Mouse (Mus musculus) forebrain, embryonic 14.5 days (tissue): ENCODE data around the gene Trim25. TPM values are rescaled to one million over a fixed set of nuclear protein-coding genes. Genes with fewer than 3 reads are reported as not detected.
"Not testable (repeated sequence)": the region's sequence is repeated elsewhere in the genome, so short reads cannot be mapped to it uniquely, and the experiment has no call there.

ENCODE experiments used
- ATAC-seq: fragments of 200-750 bp; cut with Nextera tagmentation; 2 replicates; pipeline ENCODE4 v1.8.0; 2017; ENCODE audit warnings: mild to moderate bottlenecking, moderate library complexity
- DNase-seq: peaks from one replicate; pipeline ENCODE4 v3.0.0-alpha.2; 2015; ENCODE audit warnings: low spot score
- H3K27ac ChIP-seq: fragments of 300-500 bp; sonication (generic); 2 replicates; pipeline ENCODE4 v1.5.1; 2014; ENCODE audit warnings: low read depth, mild to moderate bottlenecking, control low read depth, low read length, moderate library complexity
- H3K27me3 ChIP-seq: fragments of 300-500 bp; sonication (generic); replicated peaks from 2 replicates; pipeline ENCODE4 v1.6.1; 2014; ENCODE audit warnings: low read length, control low read depth, mixed read lengths; ENCODE audit not compliant: control insufficient read depth, insufficient read depth
- H3K36me3 ChIP-seq: fragments of 300-500 bp; sonication (generic); 2 replicates; pipeline ENCODE4 v1.6.1; 2014; ENCODE audit warnings: low read length, control low read depth; ENCODE audit not compliant: control insufficient read depth, insufficient read depth
- H3K4me1 ChIP-seq: fragments of 300-500 bp; sonication (generic); 2 replicates; pipeline ENCODE4 v1.6.1; 2014; ENCODE audit warnings: antibody characterized with exemption, low read length, control low read depth; ENCODE audit not compliant: control insufficient read depth, insufficient read depth
- H3K4me2 ChIP-seq: fragments of 300-500 bp; sonication (generic); 2 replicates; pipeline ENCODE4 v1.6.1; 2014; ENCODE audit warnings: mild to moderate bottlenecking, control low read depth, low read length
- H3K4me3 ChIP-seq: fragments of 300-500 bp; sonication (generic); 2 replicates; pipeline ENCODE4 v1.5.1; 2014; ENCODE audit warnings: low read depth, low read length, control low read depth
- H3K9ac ChIP-seq: fragments of 300-500 bp; sonication (generic); 2 replicates; pipeline ENCODE4 v1.6.1; 2014; ENCODE audit warnings: mild to moderate bottlenecking, low read length, control low read depth, moderate library complexity
- H3K9me3 ChIP-seq: fragments of 300-500 bp; sonication (generic); replicated peaks from 2 replicates; pipeline ENCODE4 v1.6.1; 2016; ENCODE audit warnings: low read length, control low read depth, mixed read lengths; ENCODE audit not compliant: control insufficient read depth
- WGBS: fragments of 180-500 bp; shearing (Covaris S2); extraction: QIAGEN DNeasy Blood & Tissue Kit; methylation state at CpG from one replicate; pipeline ENCODE4 v1.1.7; 2014; 5-methylcytosine and 5-hydroxymethylcytosine counted together
- polyA plus RNA-seq: library from polyadenylated mRNA; unstranded; fragments of >200 nt; fragmentation: Nextera tagmentation; extraction: Ambion mirVana; gene quantifications from 2 replicates; pipeline ENCODE4 v1.2.1, GENCODE M21; 2014

Gene Trim25
- polyA plus RNA-seq, 1 experiment from 2014 or later: 2.8 TPM

DNA sequence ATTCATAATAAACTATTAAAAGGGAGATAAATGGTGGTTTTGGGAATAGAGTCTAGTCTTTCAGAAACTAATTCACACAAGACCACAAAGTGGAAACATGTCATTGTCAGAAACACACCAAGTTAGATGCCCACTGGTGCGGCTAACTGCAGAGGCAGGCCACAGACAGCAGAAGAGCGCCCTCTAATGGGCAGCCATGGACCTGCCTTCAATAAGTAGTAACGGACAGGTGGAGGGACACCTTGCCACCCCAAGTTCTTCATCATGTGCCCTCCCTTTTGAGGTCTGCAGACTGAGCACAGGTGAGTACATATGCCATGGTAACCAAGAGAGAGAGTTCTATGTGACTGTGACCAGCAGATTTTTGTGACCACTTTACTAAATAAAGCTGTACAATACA, 40.1 kb downstream of the Trim25 start:
- peak; percentile 27 for DNase-seq
- WGBS: 29% methylated on average over 3 of the region's 3 CpGs
- no peak for ATAC-seq
- Histone ChIP-seq H3K27ac (no peak overlapping the region), H3K9ac (no peak overlapping the region), H3K4me3 (no peak overlapping the region), H3K4me2 (no peak overlapping the region), H3K9me3 (no peaks in the 10 kb centered on the region), H3K4me1 (no peaks in the 10 kb centered on the region), H3K27me3 (no peaks in the 10 kb centered on the region), H3K36me3 (peaks cover 61% of the 10 kb centered on the region)

DNA sequence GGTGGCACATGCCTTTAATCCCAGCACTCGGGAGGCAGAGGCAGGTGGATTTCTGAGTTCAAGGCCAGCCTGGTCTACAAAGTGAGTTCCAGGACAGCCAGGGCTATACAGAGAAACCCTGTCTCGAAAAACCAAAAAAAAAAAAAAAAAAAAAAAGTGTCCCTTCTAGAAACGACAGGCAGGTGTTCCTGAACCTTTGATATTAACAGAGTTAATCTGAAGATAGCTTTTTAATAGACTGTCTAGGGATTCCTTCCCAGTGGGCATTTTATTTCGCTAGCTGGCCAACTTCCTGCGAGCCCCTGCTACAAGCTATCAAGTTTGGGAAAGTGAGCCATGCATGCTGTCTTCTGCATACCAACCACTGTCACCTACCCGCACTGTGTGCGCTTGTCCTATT, 41.9 kb downstream of the Trim25 start:
- H3K36me3 ChIP-seq: peaks cover 77% of the 10 kb centered on the region
- not testable (repeated sequence) for DNase-seq, H3K27me3 ChIP-seq, H3K4me3 ChIP-seq, H3K9ac ChIP-seq, ATAC-seq, H3K4me1 ChIP-seq, H3K4me2 ChIP-seq, H3K27ac ChIP-seq, H3K9me3 ChIP-seq
- WGBS: 93% methylated on average over 6 of the region's 7 CpGs

DNA sequence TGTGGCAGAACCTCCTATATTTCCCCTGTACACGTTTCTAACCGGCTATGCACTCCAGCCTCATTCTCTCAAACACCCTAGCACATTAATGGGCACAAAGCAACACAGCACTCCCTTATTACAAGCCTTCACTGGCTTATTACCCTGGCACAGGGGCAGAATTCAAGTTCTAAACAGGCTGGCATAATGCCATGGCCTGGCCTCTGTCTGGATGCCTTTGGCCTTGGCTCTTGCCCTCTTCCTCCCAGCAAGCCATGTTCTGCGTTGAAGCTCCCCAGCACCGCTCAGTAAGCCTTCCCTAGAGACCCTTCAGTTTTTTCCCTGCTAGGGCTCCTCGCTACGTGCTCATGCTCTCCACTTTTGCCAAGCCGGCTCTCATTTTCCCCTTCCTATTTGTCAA, 43.9 kb downstream of the Trim25 start:
- ATAC-seq: no peak
- WGBS: 92% methylated on average over 7 of the region's 7 CpGs
- Histone ChIP-seq H3K4me2 (no peak overlapping the region), H3K4me3 (no peak overlapping the region), H3K27ac (no peak overlapping the region), H3K27me3 (no peaks in the 10 kb centered on the region), H3K4me1 (no peaks in the 10 kb centered on the region), H3K9me3 (no peaks in the 10 kb centered on the region; the same call in 1 of the 2 replicates), H3K9ac (no peak overlapping the region), H3K36me3 (peaks cover 84% of the 10 kb centered on the region)
- no peak for DNase-seq

DNA sequence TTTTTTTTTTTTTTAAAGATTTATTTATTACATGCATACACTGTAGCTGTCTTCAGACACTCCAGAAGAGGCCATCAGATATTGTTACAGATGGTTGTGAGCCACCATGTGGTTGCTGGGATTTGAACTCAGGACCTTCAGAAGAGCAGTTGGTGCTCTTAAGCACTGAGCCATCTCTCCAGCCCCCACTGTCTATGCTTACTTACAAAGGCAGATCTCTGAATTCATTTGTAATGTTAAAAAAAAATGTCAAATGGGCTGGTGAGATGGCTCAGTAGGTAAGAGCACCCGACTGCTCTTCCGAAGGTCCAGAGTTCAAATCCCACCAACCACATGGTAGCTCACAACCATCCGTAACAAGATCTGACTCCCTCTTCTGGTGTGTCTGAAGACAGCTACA, 46.3 kb downstream of the Trim25 start:
- not testable (repeated sequence) for H3K9ac ChIP-seq, ATAC-seq, H3K4me3 ChIP-seq, H3K4me1 ChIP-seq, H3K9me3 ChIP-seq, H3K27me3 ChIP-seq, H3K4me2 ChIP-seq, DNase-seq, H3K27ac ChIP-seq
- 97% methylated on average over 3 of the region's 3 CpGs for WGBS
- H3K36me3 ChIP-seq: peaks cover 81% of the 10 kb centered on the region

DNA sequence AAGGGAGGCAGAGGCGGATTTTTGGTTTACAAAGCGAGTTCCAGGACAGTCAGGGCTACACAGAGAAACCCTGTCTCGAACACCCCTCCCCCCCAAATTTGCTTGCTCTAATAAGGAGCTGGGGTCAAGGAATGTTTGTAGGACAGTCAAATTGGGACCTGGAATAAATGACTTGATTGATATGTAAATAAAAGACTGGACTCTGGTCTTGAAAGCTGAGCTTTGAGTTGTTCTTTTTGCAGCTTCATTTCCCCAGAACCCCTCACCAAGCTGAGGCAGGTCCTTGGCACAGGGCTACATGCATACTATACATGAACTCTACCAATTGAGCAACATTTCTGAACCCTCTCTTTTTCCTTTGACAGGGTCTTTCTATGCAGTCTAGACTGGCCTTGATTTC, 46.8 kb downstream of the Trim25 start:
- ATAC-seq: no peak
- 88% methylated on average over 3 of the region's 3 CpGs for WGBS

DNA sequence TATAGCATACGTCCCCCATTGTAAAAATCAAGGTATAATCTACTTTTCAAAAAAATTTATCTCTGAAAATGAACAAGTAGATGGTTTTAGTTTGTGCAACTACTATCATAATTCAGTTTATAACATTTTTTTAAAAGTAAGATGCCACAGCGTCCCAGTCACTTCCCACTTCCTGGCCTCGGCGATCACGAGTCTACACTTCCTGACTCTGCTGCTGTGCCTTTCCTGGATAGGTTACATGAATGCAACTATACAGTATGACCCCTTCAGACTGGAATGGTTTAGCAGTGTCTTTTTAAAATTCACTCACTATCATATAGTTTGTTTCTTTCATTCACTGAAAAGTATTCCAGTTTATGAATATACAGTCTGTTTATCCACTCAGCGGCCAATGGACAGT, 52.6 kb downstream of the Trim25 start:
- Histone ChIP-seq H3K36me3 (peaks cover 72% of the 10 kb centered on the region), H3K27ac (no peak overlapping the region)
- whole genome bisulfite sequencing: 91% methylated on average over 6 of the region's 6 CpGs

More for the DNA sequence above, 46.8 kb downstream of the Trim25 start:
- H3K27ac ChIP-seq: no peak overlapping the region
- no peaks in the 10 kb centered on the region for H3K4me1 ChIP-seq
- DNase-seq: no peak
- peaks cover 82% of the 10 kb centered on the region for H3K36me3 ChIP-seq
- no peak overlapping the region for H3K4me2 ChIP-seq
- H3K27me3 ChIP-seq: no peaks in the 10 kb centered on the region
- H3K4me3 ChIP-seq: no peak overlapping the region
- H3K9me3 ChIP-seq: no peaks in the 10 kb centered on the region; the same call in 1 of the 2 replicates
- H3K9ac ChIP-seq: no peak overlapping the region

DNA sequence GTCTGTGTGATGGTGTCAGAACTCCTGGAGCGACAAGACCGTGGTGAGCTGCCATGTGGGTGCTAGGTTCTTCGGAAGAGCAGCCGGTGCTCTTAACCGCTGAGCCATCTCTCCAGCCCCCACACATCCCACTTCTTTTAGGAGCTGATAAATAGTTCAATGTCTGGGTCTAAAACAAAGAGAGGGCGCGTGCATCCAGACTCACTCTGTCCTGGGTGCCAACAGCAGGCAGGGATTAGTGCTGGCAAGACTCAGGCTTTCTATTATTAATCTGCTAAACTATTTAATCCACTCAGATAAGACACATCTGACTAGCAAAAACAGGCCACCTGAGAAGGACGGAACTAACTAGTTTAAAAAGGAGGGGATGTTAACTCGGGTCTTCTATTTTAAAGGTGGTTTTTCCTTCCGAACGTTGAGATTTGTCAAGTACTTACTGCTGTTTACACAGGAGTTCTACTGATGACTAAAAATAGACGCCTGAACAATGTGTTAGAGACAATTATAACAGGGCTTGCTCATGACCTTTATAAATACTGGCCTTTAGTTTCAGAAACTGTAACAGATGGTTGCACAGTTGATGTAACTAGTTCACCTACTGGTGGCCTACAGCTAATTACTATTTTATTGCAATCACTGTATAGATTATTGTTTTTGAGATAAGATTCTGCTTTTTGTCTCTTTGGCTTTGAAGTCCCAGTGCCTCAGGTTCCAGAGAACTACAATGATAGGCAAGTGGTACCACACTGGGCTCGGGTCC, 56.9 kb downstream of the Trim25 start:
- WGBS: 76% methylated on average over 13 of the region's 13 CpGs
- Histone ChIP-seq H3K4me1 (peaks cover 17% of the 10 kb centered on the region), H3K9me3 (no peaks in the 10 kb centered on the region), H3K4me2 (no peak overlapping the region), H3K9ac (no peak overlapping the region), H3K27ac (no peak overlapping the region), H3K36me3 (peaks cover 37% of the 10 kb centered on the region), H3K4me3 (no peak overlapping the region), H3K27me3 (no peaks in the 10 kb centered on the region)
- no peak for DNase-seq
- no peak for ATAC-seq

More for the DNA sequence above, 52.6 kb downstream of the Trim25 start:
- 0 out of 2 replicates have a peak, but pooled peaks cover 2% of the 10 kb centered on the region for H3K4me1 ChIP-seq
- H3K4me2 ChIP-seq: no peak overlapping the region
- no peak overlapping the region for H3K4me3 ChIP-seq
- no peak for DNase-seq
- H3K9ac ChIP-seq: no peak overlapping the region
- ATAC-seq: no peak
- H3K27me3 ChIP-seq: no peaks in the 10 kb centered on the region
- H3K9me3 ChIP-seq: no peaks in the 10 kb centered on the region

DNA sequence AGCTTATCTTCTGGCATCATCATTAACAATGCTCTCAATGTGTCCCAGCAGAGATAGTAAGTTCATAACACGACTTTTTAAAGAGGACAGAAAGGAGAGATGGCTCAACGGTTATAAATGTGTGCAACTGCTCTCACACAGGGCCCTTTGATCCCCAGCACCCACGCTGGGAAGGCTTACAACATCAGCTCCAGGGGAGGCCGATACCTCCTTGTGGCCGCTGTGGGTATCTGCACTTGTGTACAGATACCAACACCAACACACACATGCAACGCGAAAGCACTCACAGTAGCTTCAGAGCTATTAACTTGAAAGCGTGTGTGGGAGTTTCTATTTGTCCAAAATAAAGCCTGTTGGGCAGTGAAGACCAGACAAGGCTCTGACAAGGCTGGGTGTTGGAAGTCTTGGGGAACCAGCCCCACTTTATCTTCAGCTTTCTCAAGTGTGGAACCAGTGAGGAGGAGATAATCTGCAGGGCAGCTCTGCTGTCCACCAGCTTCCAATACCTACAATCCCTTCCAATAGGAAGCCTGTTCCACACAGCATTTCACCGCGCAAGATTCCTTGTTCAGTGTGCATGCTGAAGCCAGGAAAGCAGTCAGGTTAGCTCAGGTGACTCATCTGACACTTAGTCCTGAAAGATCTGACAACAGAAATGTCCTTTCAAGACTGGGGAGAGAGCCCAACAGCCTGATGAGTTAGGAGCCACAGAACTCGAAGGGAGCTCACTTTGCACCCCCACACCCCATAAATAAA, 59.5 kb downstream of the Trim25 start:
- Histone ChIP-seq H3K36me3 (peaks cover 18% of the 10 kb centered on the region), H3K4me1 (peaks cover 17% of the 10 kb centered on the region), H3K9me3 (no peaks in the 10 kb centered on the region), H3K9ac (peak overlapping the region; percentile 91; the same call in 1 of the 2 replicates), H3K4me2 (peak overlapping the region; percentile 91), H3K27ac (no peak overlapping the region), H3K27me3 (no peaks in the 10 kb centered on the region), H3K4me3 (peak overlapping the region; percentile 83)
- ATAC-seq (no peak), DNase-seq (no peak)
- WGBS: 74% methylated on average over 11 of the region's 11 CpGs
